Mouse (Mus musculus) gonadal fat pad, adult 2 months (tissue): Measurements from ENCODE around the gene Hoxb9. TPM values are rescaled to one million over a fixed set of nuclear protein-coding genes. Genes with fewer than 3 reads are reported as not detected.

ENCODE experiments used
- DNase-seq: peaks from one replicate; pipeline ENCODE4 v3.0.0-alpha.2; 2012; ENCODE audit warnings: low read depth
- polyA plus RNA-seq: library from polyadenylated mRNA; depleted of rRNA; stranded (reverse); fragments of >200 nt; gene quantifications from 2 replicates; pipeline ENCODE4 v1.2.3, GENCODE M21; 2012

Gene Hoxb9
- polyA plus RNA-seq, 1 experiment = 27.8 TPM

- no peak for DNase-seq
Observed at GRCm38 (mm10) chr11:96284774-96285734, 13.8 kb downstream of the Hoxb9 start.

GRCm38 (mm10) chr11:96285771-96286738, 14.8 kb downstream of the Hoxb9 start, which contains the start of gene Hoxb7:
Gene Hoxb7 (plus strand): TSS chr11:96286623.
- no peak for DNase-seq

GRCm38 (mm10) chr11:96286739-96287385, 15.6 kb downstream of the Hoxb9 start:
- no peak for DNase-seq

- DNase-seq = no peak
Observed at GRCm38 (mm10) chr11:96287411-96287810, 16.2 kb downstream of the Hoxb9 start.

GRCm38 (mm10) chr11:96288455-96289221, 17.4 kb downstream of the Hoxb9 start:
- no peak for DNase-seq

GRCm38 (mm10) chr11:96289293-96289692, 18.0 kb downstream of the Hoxb9 start:
- no peak for DNase-seq

GRCm38 (mm10) chr11:96289837-96290236, 18.6 kb downstream of the Hoxb9 start:
- no peak for DNase-seq

- no peak for DNase-seq
Observed at GRCm38 (mm10) chr11:96290705-96291355, 19.6 kb downstream of the Hoxb9 start.

- DNase-seq = no peak
Observed at GRCm38 (mm10) chr11:96291681-96292564, 20.7 kb downstream of the Hoxb9 start, which contains the start of gene Hoxb6. Gene Hoxb6 (plus strand): TSS chr11:96292476.

- DNase-seq = no peak
Observed at GRCm38 (mm10) chr11:96292565-96293301, 21.5 kb downstream of the Hoxb9 start.

GRCm38 (mm10) chr11:96293302-96293921, 22.2 kb downstream of the Hoxb9 start:
- DNase-seq = no peak

GRCm38 (mm10) chr11:96294245-96295091, 23.2 kb downstream of the Hoxb9 start:
- DNase-seq = no peak

GRCm38 (mm10) chr11:96295092-96295835, 24.0 kb downstream of the Hoxb9 start:
- no peak for DNase-seq

- DNase-seq = no peak
Observed at GRCm38 (mm10) chr11:96296997-96297396, 25.7 kb downstream of the Hoxb9 start.

- no peak for DNase-seq
Observed at GRCm38 (mm10) chr11:96297428-96297827, 26.2 kb downstream of the Hoxb9 start.

- DNase-seq = no peak
Observed at GRCm38 (mm10) chr11:96297968-96298635, 26.8 kb downstream of the Hoxb9 start.
